Comparison of ENCODE assay signal across 9 mouse cellular contexts in the genomic region with DNA sequence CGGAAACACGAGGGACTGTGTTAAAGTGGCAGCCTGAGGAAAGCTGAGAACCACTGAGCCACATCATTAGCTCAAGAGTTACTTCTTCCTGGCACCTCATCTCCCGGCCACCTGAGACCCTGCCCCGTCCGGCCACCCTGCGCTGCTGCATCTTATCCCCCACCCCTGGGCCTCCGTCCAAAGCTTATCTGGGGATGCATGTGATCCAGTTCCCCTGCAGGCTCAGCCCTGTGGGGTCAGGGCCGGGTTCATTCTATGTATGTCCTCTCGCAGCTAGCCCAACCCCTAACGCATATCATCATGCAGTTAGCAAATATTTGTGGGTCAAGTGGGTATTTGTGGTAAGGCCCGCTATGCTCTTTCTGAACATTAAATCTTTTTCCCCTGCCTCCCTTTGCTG. TPM values are rescaled to one million over a fixed set of nuclear protein-coding genes. Genes with fewer than 3 reads are reported as not detected.
A peak's percentile ranks its signal among the peaks of the same experiment; 100 is the strongest.
DNase-seq lines count a peak whose midpoint lies in the region; ATAC-seq and TF ChIP-seq lines count a peak whose summit lies in the region.
"Had no signal": no experiment of that assay in that cellular context is flagged by ENCODE, and none has a peak within 500 bp of the region (broad histone marks: within the 10 kb centered on the region; RNA-seq: fewer than 3 reads in every experiment).

No protein-coding gene starts in this region.

- peaks cover 63% of the 10 kb centered on the region for H3K4me1 ChIP-seq in E14TG2a.4 (replicated peaks; ENCODE audit: low read depth, low read length)
- peaks cover 7% of the 10 kb centered on the region; the same call in 1 of the 2 replicates for H3K4me1 ChIP-seq in liver, adult 2 months (ENCODE audit: control insufficient read depth, insufficient read depth, low read length)

- ATAC-seq in granulocyte monocyte progenitor cell, adult 5-6 weeks (replicated peaks; ENCODE audit: poor library complexity, severe bottlenecking), result 0 out of 2 replicates have a peak, but pooled peaks have one; percentile 3

- H3K36me3 ChIP-seq in E14TG2a.4 (ENCODE audit: insufficient read depth, low read length), result peaks cover 5% of the 10 kb centered on the region; the same call in 1 of the 2 replicates
- no peaks in the 10 kb centered on the region for H3K36me3 ChIP-seq in liver, adult 2 months (ENCODE audit: control insufficient read depth, insufficient read depth, low read length)

- DNase-seq in heart, adult 18-20 months, result peak; percentile 52 to 72
- DNase-seq in heart, adult 8-10 months (ENCODE audit: low spot score), result no peak
- DNase-seq in liver, adult 2 months (ENCODE audit: extremely low read depth, low read depth, low spot score), result no peak
- DNase-seq in layer of hippocampus, adult 18-20 months (ENCODE audit: low spot score in 2 of 2), result no peak
- DNase-seq in right cerebral cortex, postnatal 4 days, result no peak
- no peak for DNase-seq in layer of hippocampus, postnatal 36 days

- peak overlapping the region; percentile 26 for H3K4me3 ChIP-seq in E14TG2a.4 (replicated peaks; ENCODE audit: low read length)
- H3K4me3 ChIP-seq in liver, adult 2 months (ENCODE audit: insufficient read depth, low read depth, low read length), result no peak overlapping the region

- H3K79me2 ChIP-seq in liver, adult 2 months (ENCODE audit: control insufficient read depth, insufficient read depth, low read length), result peaks cover 6% of the 10 kb centered on the region; the same call in 1 of the 2 replicates

- no peak for TF ChIP-seq POLR2A in liver, adult 2 months (IDR thresholded peaks at IDR 0.05; ENCODE audit: extremely low read depth, insufficient read depth, low read length)

- peak overlapping the region; percentile 15; the same call in 1 of the 2 replicates for H3K27ac ChIP-seq in liver, adult 2 months (replicated peaks; ENCODE audit: insufficient read depth, low read depth, low read length)

- TF ChIP-seq CTCF in E14TG2a.4 (conservative IDR thresholded peaks at IDR 0.05; ENCODE audit: low read length), result no peak
- TF ChIP-seq CTCF in liver, adult 2 months (IDR thresholded peaks at IDR 0.05; ENCODE audit: low read depth, low read length), result no peak

- no peak overlapping the region for H3K9ac ChIP-seq in liver, adult 2 months (ENCODE audit: low read depth, low read length)

- no peaks in the 10 kb centered on the region for H3K27me3 ChIP-seq in E14TG2a.4 (ENCODE audit: insufficient read depth, low read length)
- no peaks in the 10 kb centered on the region for H3K27me3 ChIP-seq in liver, adult 2 months (ENCODE audit: control insufficient read depth, insufficient read depth, low read length)

- H3K9me3 ChIP-seq in E14TG2a.4 (ENCODE audit: low read length), result no peaks in the 10 kb centered on the region

- 38% methylated on average over 11 of the region's 11 CpGs for WGBS in liver, adult 2 months

RNA-seq across cellular contexts. Expression of gene Nipsnap2, which starts 4.4 kb away (rescaled TPM):
- total RNA-seq in heart, adult 18-20 months (2021), result 100 to 1,000 TPM; 843 to 897 TPM
- 1,000 to 10,000 TPM in 2 of 4 experiments, 100 to 1,000 TPM in 2; 969 to 1,032 (median 999) TPM for total RNA-seq in heart, adult 8-10 months (2022)
- 21.5 and 24.7 TPM in 2 replicates for total RNA-seq in granulocyte monocyte progenitor cell, adult 5-6 weeks (2014; fragmentation: Nextera tagmentation)
- 26.2 and 30.1 TPM in 2 replicates for total RNA-seq in granulocyte monocyte progenitor cell, adult 5-6 weeks (2017)
- total RNA-seq in liver, adult 2 months (2014; rRNA removed), result 15.0 and 15.2 TPM in 2 replicates
- 10.8 and 15.0 TPM in 2 replicates for polyA plus RNA-seq in liver, adult 2 months (2012; rRNA removed)
- total RNA-seq in layer of hippocampus, adult 18-20 months (2021), result 10 to 100 TPM; 78.8 to 79.8 TPM
- 10 to 100 TPM; 75.4 to 76.4 TPM for total RNA-seq in layer of hippocampus, postnatal 36 days (2021)

RNA-seq across cellular contexts. Expression of gene Mrps17, which starts 14.0 kb away (rescaled TPM):
- total RNA-seq in heart, adult 18-20 months (2021), result 10 to 100 TPM; 87.6 to 91.5 TPM
- total RNA-seq in heart, adult 8-10 months (2022), result 10 to 100 TPM; 86.3 to 98.9 (median 90.7) TPM
- total RNA-seq in granulocyte monocyte progenitor cell, adult 5-6 weeks (2014; fragmentation: Nextera tagmentation), result 132 and 207 TPM in 2 replicates
- 94.5 and 125 TPM in 2 replicates for total RNA-seq in granulocyte monocyte progenitor cell, adult 5-6 weeks (2017)
- 55.5 and 60.8 TPM in 2 replicates for total RNA-seq in liver, adult 2 months (2014; rRNA removed)
- 78.0 and 94.6 TPM in 2 replicates for polyA plus RNA-seq in liver, adult 2 months (2012; rRNA removed)
- 10 to 100 TPM; 77.8 to 85.9 TPM for total RNA-seq in layer of hippocampus, adult 18-20 months (2021)
- total RNA-seq in layer of hippocampus, postnatal 36 days (2021), result 10 to 100 TPM; 75.0 to 87.6 TPM

RNA-seq across cellular contexts. Expression of gene Sept14, which starts 21.0 kb away (rescaled TPM):
- total RNA-seq in heart, adult 18-20 months (2021), result not detected
- not detected for total RNA-seq in heart, adult 8-10 months (2022)
- total RNA-seq in granulocyte monocyte progenitor cell, adult 5-6 weeks (2014; fragmentation: Nextera tagmentation), result not detected in 2 replicates
- total RNA-seq in granulocyte monocyte progenitor cell, adult 5-6 weeks (2017), result not detected in 2 replicates
- not detected in 2 replicates for total RNA-seq in liver, adult 2 months (2014; rRNA removed)
- not detected in 2 replicates for polyA plus RNA-seq in liver, adult 2 months (2012; rRNA removed)
- total RNA-seq in layer of hippocampus, adult 18-20 months (2021), result not detected
- not detected for total RNA-seq in layer of hippocampus, postnatal 36 days (2021)
- total RNA-seq: layer of hippocampus, postnatal 14 days had no signal

RNA-seq across cellular contexts. Expression of gene Psph, which starts 58.0 kb away (rescaled TPM):
- 10 to 100 TPM in 1 of 2 experiments, 1 to 10 TPM in 1; 8.9 to 10.7 TPM for total RNA-seq in heart, adult 18-20 months (2021)
- total RNA-seq in heart, adult 8-10 months (2022), result 1 to 10 TPM; 8.0 to 10.0 (median 8.6) TPM
- 23.5 and 34.6 TPM in 2 replicates for total RNA-seq in granulocyte monocyte progenitor cell, adult 5-6 weeks (2014; fragmentation: Nextera tagmentation)
- total RNA-seq in granulocyte monocyte progenitor cell, adult 5-6 weeks (2017), result 20.5 and 21.4 TPM in 2 replicates
- 4.1 and 9.8 TPM in 2 replicates for total RNA-seq in liver, adult 2 months (2014; rRNA removed)
- polyA plus RNA-seq in liver, adult 2 months (2012; rRNA removed), result 8.3 and 11.0 TPM in 2 replicates
- 10 to 100 TPM; 27.7 to 29.7 TPM for total RNA-seq in layer of hippocampus, adult 18-20 months (2021)
- total RNA-seq in layer of hippocampus, postnatal 36 days (2021), result 10 to 100 TPM; 27.5 to 28.9 TPM

RNA-seq across cellular contexts. Expression of gene Zfp11, which starts 59.4 kb away (rescaled TPM):
- 1 to 10 TPM; 2.4 to 2.9 TPM for total RNA-seq in heart, adult 18-20 months (2021)
- total RNA-seq in heart, adult 8-10 months (2022), result 1 to 10 TPM; 2.9 to 3.9 (median 3.1) TPM
- 2.6 and 3.7 TPM in 2 replicates for total RNA-seq in granulocyte monocyte progenitor cell, adult 5-6 weeks (2014; fragmentation: Nextera tagmentation)
- total RNA-seq in granulocyte monocyte progenitor cell, adult 5-6 weeks (2017), result 1.5 and 4.9 TPM in 2 replicates
- total RNA-seq in liver, adult 2 months (2014; rRNA removed), result 0.74 TPM in 2 replicates
- polyA plus RNA-seq in liver, adult 2 months (2012; rRNA removed), result 0.58 and 0.61 TPM in 2 replicates
- 1 to 10 TPM; 6.7 to 7.3 TPM for total RNA-seq in layer of hippocampus, adult 18-20 months (2021)
- total RNA-seq in layer of hippocampus, postnatal 36 days (2021), result 1 to 10 TPM; 7.4 to 7.7 TPM

Comparison
In these comparisons a context has a peak if more than half of its experiments do, and no peak if none do; other contexts are left out.
1. DNase-seq: peak in heart, adult 18-20 months (2 of 2); none in heart, adult 8-10 months (single experiment), liver, adult 2 months (single experiment), layer of hippocampus, adult 18-20 months (0 of 2), right cerebral cortex, postnatal 4 days (single experiment) and layer of hippocampus, postnatal 36 days (0 of 2).
2. RNA of gene Nipsnap2, which starts 4.4 kb away (total RNA-seq): 969 to 1,032 TPM in heart, adult 8-10 months and 843 to 897 TPM in heart, adult 18-20 months; 78.8 to 79.8 TPM in layer of hippocampus, adult 18-20 months, 75.4 to 76.4 TPM in layer of hippocampus, postnatal 36 days, 21.5 to 30.1 TPM in granulocyte monocyte progenitor cell, adult 5-6 weeks and 15.0 to 15.2 TPM in liver, adult 2 months; every median in the first group is over 10 times any median in the second.